Mouse (Mus musculus) ES-E14 (cell line): ENCODE data around the gene Nhsl1. TPM values are rescaled to one million over a fixed set of nuclear protein-coding genes. Genes with fewer than 3 reads are reported as not detected.

Experiments used
- DNase-seq: peaks from one replicate; pipeline ENCODE4 v3.0.0-alpha.2; 2013; ENCODE audit warnings: low read depth, low spot score
- H3K27ac ChIP-seq: 2 replicates; pipeline ENCODE4 v1.5.1; 2012; ENCODE audit warnings: low read depth, mild to moderate bottlenecking, low read length, moderate library complexity, mixed read lengths; ENCODE audit not compliant: poor library complexity, insufficient read depth, severe bottlenecking
- H3K36me3 ChIP-seq: 2 replicates; pipeline ENCODE4 v1.6.1; 2012; ENCODE audit warnings: mild to moderate bottlenecking, low read length, moderate library complexity, mixed read lengths; ENCODE audit not compliant: control insufficient read depth, poor library complexity, insufficient read depth, severe bottlenecking
- H3K4me1 ChIP-seq, 2 experiments: fragments of 150-350 bp in 1 of 2; sonication (generic) in 1 of 2; 2 replicates each; pipeline ENCODE4 v1.6.1; 2012; ENCODE audit warnings: low read length in 2 of 2, mild to moderate bottlenecking in 1 of 2, mixed read lengths in 1 of 2; ENCODE audit not compliant: control insufficient read depth in 2 of 2, insufficient read depth in 2 of 2, poor library complexity in 1 of 2
- H3K4me3 ChIP-seq, 2 experiments: fragments of 150-350 bp in 1 of 2; sonication (generic) in 1 of 2; 2 replicates each; pipeline ENCODE4 v1.5.1; 2012; ENCODE audit warnings: low read length in 2 of 2, low read depth in 1 of 2, mild to moderate bottlenecking in 1 of 2, mixed read lengths in 1 of 2; ENCODE audit not compliant: insufficient read depth in 1 of 2, poor library complexity in 1 of 2, severe bottlenecking in 1 of 2
- H3K9ac ChIP-seq: 2 replicates; pipeline ENCODE4 v1.6.1; 2012; ENCODE audit warnings: low read depth, mild to moderate bottlenecking, low read length, mixed read lengths; ENCODE audit not compliant: poor library complexity, insufficient read depth, severe bottlenecking
- H3K9me3 ChIP-seq: fragments of 150-350 bp; sonication (generic); 2 replicates; pipeline ENCODE4 v1.6.1; 2012; ENCODE audit warnings: low read depth, mild to moderate bottlenecking, low read length; ENCODE audit not compliant: control insufficient read depth, insufficient read depth
- CHD2 ChIP-seq: IDR thresholded peaks from 2 replicates; pipeline ENCODE4 v1.6.1; 2014; ENCODE audit warnings: mild to moderate bottlenecking, low read depth, low read length, inconsistent platforms
- HCFC1 ChIP-seq: IDR thresholded peaks from 2 replicates; pipeline ENCODE4 v1.6.1; 2012; ENCODE audit warnings: low read length, inconsistent platforms, borderline replicate concordance; ENCODE audit not compliant: insufficient read depth
- MAFK ChIP-seq: IDR thresholded peaks from 2 replicates; pipeline ENCODE4 v1.6.1; 2014; ENCODE audit warnings: mild to moderate bottlenecking, low read depth, low read length, inconsistent platforms; ENCODE audit not compliant: insufficient read depth
- ZC3H11A ChIP-seq: IDR thresholded peaks from 2 replicates; pipeline ENCODE4 v1.6.1; 2012; ENCODE audit warnings: low read depth, mild to moderate bottlenecking, inconsistent platforms, low read length, borderline replicate concordance
- ZNF384 ChIP-seq: IDR thresholded peaks from 2 replicates; pipeline ENCODE4 v1.6.1; 2012; ENCODE audit warnings: low read depth, low read length, inconsistent platforms
- in situ Hi-C, 2 experiments: fragments of 600-800 bp; cut with MboI; formaldehyde crosslinking; loops; one replicate each; pipeline ENCODE4 v1.15.1; 2025; ENCODE audit warnings: low sequenced_read_pairs in 2 of 2, inconsistent platforms in 1 of 2; ENCODE audit not compliant: unreplicated experiment in 2 of 2
- total RNA-seq: library from RNA; depleted of rRNA; stranded (reverse); fragments of 300-350 nt; gene quantifications from 2 replicates; pipeline ENCODE4 v1.2.3, GENCODE M21; 2012

Gene Nhsl1
- total RNA-seq, 1 experiment = 7.7 TPM

- Histone ChIP-seq H3K27ac (no peak overlapping the region), H3K4me1 (peaks cover 0 to under 1% of the 10 kb centered on the region in 2 experiments; a peak in 1 of 4 replicates), H3K9me3 (no peaks in the 10 kb centered on the region), H3K4me3 (no peak overlapping the region), H3K36me3 (no peaks in the 10 kb centered on the region), H3K9ac (no peak overlapping the region)
- TF ChIP-seq MAFK (no peak), ZC3H11A (no peak), CHD2 (no peak), HCFC1 (no peak), ZNF384 (no peak)
- in situ Hi-C loops = no loop called here
- DNase-seq = no peak
These were observed 39.7 kb downstream of the Nhsl1 start for GRCm38 (mm10) chr10:18358461-18358860.

GRCm38 (mm10) chr10:18360175-18360574, 41.4 kb downstream of the Nhsl1 start:
- in situ Hi-C loops = no loop called here

GRCm38 (mm10) chr10:18365432-18365831, 46.6 kb downstream of the Nhsl1 start:
- Histone ChIP-seq H3K4me1 (peaks cover 3 to 17% of the 10 kb centered on the region in 2 experiments; a peak in 3 of 4 replicates), H3K9ac (no peak overlapping the region), H3K36me3 (no peaks in the 10 kb centered on the region), H3K9me3 (no peaks in the 10 kb centered on the region), H3K4me3 (no peak overlapping the region), H3K27ac (no peak overlapping the region)
- no peak for DNase-seq
- TF ChIP-seq ZC3H11A (no peak), MAFK (no peak), CHD2 (no peak), HCFC1 (no peak), ZNF384 (no peak)
- in situ Hi-C loops = no loop called here

More at GRCm38 (mm10) chr10:18360175-18360574, 41.4 kb downstream of the Nhsl1 start:
- H3K27ac ChIP-seq = no peak overlapping the region
- no peak overlapping the region for H3K4me3 ChIP-seq
- DNase-seq = no peak
- H3K4me1 ChIP-seq = peaks cover 0 to 12% of the 10 kb centered on the region in 2 experiments; a peak in 2 of 4 replicates
- no peaks in the 10 kb centered on the region for H3K36me3 ChIP-seq
- TF ChIP-seq MAFK = no peak
- TF ChIP-seq CHD2 = no peak
- no peak for TF ChIP-seq HCFC1
- TF ChIP-seq ZNF384 = no peak
- TF ChIP-seq ZC3H11A = no peak
- H3K9ac ChIP-seq = no peak overlapping the region
- no peaks in the 10 kb centered on the region for H3K9me3 ChIP-seq

DNA sequence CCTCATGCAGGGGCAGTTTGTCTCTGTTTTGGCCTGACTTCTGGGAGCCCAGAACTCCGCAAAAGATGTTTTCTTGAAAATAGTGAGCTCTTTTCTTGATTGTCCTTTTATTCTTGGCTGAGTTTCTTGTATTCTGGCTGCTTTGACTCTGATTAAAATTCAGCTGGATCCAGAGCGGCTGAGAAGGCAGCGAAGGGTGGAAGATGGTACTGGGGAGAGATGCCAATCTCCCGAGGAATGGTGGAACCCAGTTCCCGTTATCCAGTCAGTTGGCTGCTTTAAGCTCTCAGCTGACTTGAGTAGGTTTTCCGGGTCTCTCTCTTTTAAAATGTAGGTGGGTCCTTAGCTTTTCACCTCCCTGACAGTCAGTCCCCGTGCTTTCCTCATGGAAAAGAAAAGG, 47.9 kb downstream of the Nhsl1 start:
- Histone ChIP-seq H3K4me1 (peaks cover 6 to 26% of the 10 kb centered on the region in 2 experiments; a peak in 3 of 4 replicates), H3K27ac (no peak overlapping the region), H3K9ac (no peak overlapping the region), H3K36me3 (no peaks in the 10 kb centered on the region), H3K4me3 (no peak overlapping the region), H3K9me3 (no peaks in the 10 kb centered on the region)
- TF ChIP-seq CHD2 = no peak
- TF ChIP-seq MAFK = no peak
- TF ChIP-seq HCFC1 = no peak
- TF ChIP-seq ZC3H11A = no peak
- TF ChIP-seq ZNF384 = no peak
- in situ Hi-C loops = no loop called here
- no peak for DNase-seq

- Histone ChIP-seq H3K9me3 (no peaks in the 10 kb centered on the region), H3K4me1 (peaks cover 8 to 29% of the 10 kb centered on the region in 2 experiments; a peak in 3 of 4 replicates), H3K27ac (no peak overlapping the region), H3K36me3 (no peaks in the 10 kb centered on the region), H3K9ac (no peak overlapping the region), H3K4me3 (no peak overlapping the region)
- TF ChIP-seq HCFC1 (no peak), ZC3H11A (no peak), ZNF384 (no peak), CHD2 (no peak), MAFK (no peak)
- DNase-seq = no peak
- in situ Hi-C loops = no loop called here
These were observed 49.3 kb downstream of the Nhsl1 start for GRCm38 (mm10) chr10:18368111-18368510.
